Mouse (Mus musculus) megakaryocyte, adult 5-6 weeks (primary cell): ENCODE measurements around the gene 1700008O03Rik. TPM values are rescaled to one million over a fixed set of nuclear protein-coding genes. Genes with fewer than 3 reads are reported as not detected.
A peak's percentile ranks its signal among the peaks of the same experiment; 100 is the strongest.

Source experiments
- ATAC-seq: 2 replicates; pipeline ENCODE4 v1.8.0; 2016; ENCODE audit warnings: mild to moderate bottlenecking, inconsistent platforms; ENCODE audit not compliant: poor library complexity, severe bottlenecking
- total RNA-seq, 2 experiments: library from RNA; stranded (forward) in 1 of 2; stranded (reverse) in 1 of 2; fragments of 153-499, 151-499 nt in 1 of 2; fragments of 221-1000, 200-1000 nt in 1 of 2; gene quantifications; 2 replicates each; pipeline versions ENCODE4 v1.2.3 to v1.2.4; 2015 to 2017

The 1700008O03Rik gene
- total RNA-seq, 2 experiments from 2014 or later = 0.42 TPM; not detected in 1

GRCm38 (mm10) chr7:44310878-44311712 lies 74.5 kb downstream of the 1700008O03Rik start:
- peak; percentile 19; the same call in 1 of the 2 replicates for ATAC-seq

- no peak for ATAC-seq
These were observed 75.2 kb downstream of the 1700008O03Rik start for GRCm38 (mm10) chr7:44310285-44310877.

Other genes starting within 250 kb of the 1700008O03Rik start
- gene Klk1b16, start 249.1 kb downstream of the 1700008O03Rik start, total RNA-seq (2015) = not detected in 2 replicates
- gene Klk1b16, start 249.1 kb downstream of the 1700008O03Rik start, total RNA-seq (2017) = not detected in 2 replicates
- gene Klk1b24, start 197.6 kb downstream of the 1700008O03Rik start, total RNA-seq (2015) = not detected in 2 replicates
- gene Klk1b24, start 197.6 kb downstream of the 1700008O03Rik start, total RNA-seq (2017) = not detected in 2 replicates
- gene Klk1b3, start 187.6 kb downstream of the 1700008O03Rik start, total RNA-seq (2015) = not detected in 2 replicates
- gene Klk1b3, start 187.6 kb downstream of the 1700008O03Rik start, total RNA-seq (2017) = not detected in 2 replicates
- not detected in 2 replicates for gene Klk1b4, start 178.4 kb downstream of the 1700008O03Rik start, total RNA-seq (2015)
- not detected in 2 replicates for gene Klk1b4, start 178.4 kb downstream of the 1700008O03Rik start, total RNA-seq (2017)
- not detected in 2 replicates for gene Klk1b5, start 169.9 kb downstream of the 1700008O03Rik start, total RNA-seq (2015)
- not detected in 2 replicates for gene Klk1b5, start 169.9 kb downstream of the 1700008O03Rik start, total RNA-seq (2017)
- not detected in 2 replicates for gene Klk1, start 160.5 kb downstream of the 1700008O03Rik start, total RNA-seq (2015)
- not detected in 2 replicates for gene Klk1, start 160.5 kb downstream of the 1700008O03Rik start, total RNA-seq (2017)
- gene Gm36864, start 149.6 kb downstream of the 1700008O03Rik start, total RNA-seq (2015) = not detected in 2 replicates
- gene Gm36864, start 149.6 kb downstream of the 1700008O03Rik start, total RNA-seq (2017) = not detected in 2 replicates
- 3.0 and 3.1 TPM in 2 replicates for gene 1700028J19Rik, start 139.1 kb downstream of the 1700008O03Rik start, total RNA-seq (2015)
- 0.62 and 0.94 TPM in 2 replicates for gene 1700028J19Rik, start 139.1 kb downstream of the 1700008O03Rik start, total RNA-seq (2017)
- gene 2410002F23Rik, start 139.1 kb downstream of the 1700008O03Rik start, total RNA-seq (2015) = 19.9 and 20.8 TPM in 2 replicates
- 17.2 and 23.0 TPM in 2 replicates for gene 2410002F23Rik, start 139.1 kb downstream of the 1700008O03Rik start, total RNA-seq (2017)
- gene Acp4, start 128.4 kb downstream of the 1700008O03Rik start, total RNA-seq (2015) = not detected in 2 replicates
- not detected in 2 replicates for gene Acp4, start 128.4 kb downstream of the 1700008O03Rik start, total RNA-seq (2017)
- not detected in 2 replicates for gene Gm15517, start 124.4 kb downstream of the 1700008O03Rik start, total RNA-seq (2015)
- not detected in 2 replicates for gene Gm15517, start 124.4 kb downstream of the 1700008O03Rik start, total RNA-seq (2017)
- 0.80 and 1.9 TPM in 2 replicates for gene Clec11a, start 78.9 kb downstream of the 1700008O03Rik start, total RNA-seq (2015)
- 0.77 and 1.7 TPM in 2 replicates for gene Clec11a, start 78.9 kb downstream of the 1700008O03Rik start, total RNA-seq (2017)
- 0.02 and 0.07 TPM in 2 replicates for gene Shank1, start 75.6 kb downstream of the 1700008O03Rik start, total RNA-seq (2015)
- not detected in 2 replicates for gene Shank1, start 75.6 kb downstream of the 1700008O03Rik start, total RNA-seq (2017)
- 0.29 TPM in 1 of 2 replicates, not detected in the other for gene Syt3, start 1.7 kb downstream of the 1700008O03Rik start, total RNA-seq (2015)
- 0.22 TPM in 1 of 2 replicates, not detected in the other for gene Syt3, start 1.7 kb downstream of the 1700008O03Rik start, total RNA-seq (2017)
- gene Lrrc4b, start 43.2 kb upstream of the 1700008O03Rik start, total RNA-seq (2015) = not detected in 2 replicates
- gene Lrrc4b, start 43.2 kb upstream of the 1700008O03Rik start, total RNA-seq (2017) = not detected in 2 replicates
- gene Aspdh, start 79.6 kb upstream of the 1700008O03Rik start, total RNA-seq (2015) = not detected in 2 replicates
- gene Aspdh, start 79.6 kb upstream of the 1700008O03Rik start, total RNA-seq (2017) = not detected in 2 replicates
- 18.2 and 20.3 TPM in 2 replicates for gene Josd2, start 82.2 kb upstream of the 1700008O03Rik start, total RNA-seq (2015)
- gene Josd2, start 82.2 kb upstream of the 1700008O03Rik start, total RNA-seq (2017) = 12.5 and 14.0 TPM in 2 replicates
- 42.4 and 47.4 TPM in 2 replicates for gene Emc10, start 110.7 kb upstream of the 1700008O03Rik start, total RNA-seq (2015)
- gene Emc10, start 110.7 kb upstream of the 1700008O03Rik start, total RNA-seq (2017) = 23.1 and 27.4 TPM in 2 replicates
- gene Fam71e1, start 110.8 kb upstream of the 1700008O03Rik start, total RNA-seq (2015) = 1.7 and 2.0 TPM in 2 replicates
- 0.12 TPM in 1 of 2 replicates, not detected in the other for gene Fam71e1, start 110.8 kb upstream of the 1700008O03Rik start, total RNA-seq (2017)
- not detected in 2 replicates for gene Mybpc2, start 138.8 kb upstream of the 1700008O03Rik start, total RNA-seq (2015)
- gene Mybpc2, start 138.8 kb upstream of the 1700008O03Rik start, total RNA-seq (2017) = not detected in 2 replicates
- 3.2 and 3.8 TPM in 2 replicates for gene Spib, start 146.3 kb upstream of the 1700008O03Rik start, total RNA-seq (2015)
- 4.1 and 6.4 TPM in 2 replicates for gene Spib, start 146.3 kb upstream of the 1700008O03Rik start, total RNA-seq (2017)
- gene Pold1, start 163.0 kb upstream of the 1700008O03Rik start, total RNA-seq (2015) = 36.1 and 44.3 TPM in 2 replicates
- gene Pold1, start 163.0 kb upstream of the 1700008O03Rik start, total RNA-seq (2017) = 39.4 and 48.4 TPM in 2 replicates
- 47.4 and 51.5 TPM in 2 replicates for gene Nr1h2, start 168.1 kb upstream of the 1700008O03Rik start, total RNA-seq (2015)
- 50.7 and 70.7 TPM in 2 replicates for gene Nr1h2, start 168.1 kb upstream of the 1700008O03Rik start, total RNA-seq (2017)
- 473 and 485 TPM in 2 replicates for gene Napsa, start 186.6 kb upstream of the 1700008O03Rik start, total RNA-seq (2015)
- gene Napsa, start 186.6 kb upstream of the 1700008O03Rik start, total RNA-seq (2017) = 207 and 235 TPM in 2 replicates
- gene Kcnc3, start 204.8 kb upstream of the 1700008O03Rik start, total RNA-seq (2015) = 0.41 and 0.67 TPM in 2 replicates
- gene Kcnc3, start 204.8 kb upstream of the 1700008O03Rik start, total RNA-seq (2017) = not detected in 2 replicates